Mouse (Mus musculus) MEL (cell line): Measurements from ENCODE around the gene Rhot2. TPM values are rescaled to one million over a fixed set of nuclear protein-coding genes. Genes with fewer than 3 reads are reported as not detected.

Experiments
- DNase-seq: peaks from one replicate; pipeline ENCODE4 v3.0.0; 2011; ENCODE audit warnings: low read depth, low spot score
- H3K27ac ChIP-seq: 2 replicates; pipeline ENCODE4 v1.5.1; 2012; ENCODE audit warnings: low read depth, mild to moderate bottlenecking, control low read depth, low read length, moderate library complexity; ENCODE audit not compliant: control insufficient read depth
- H3K27me3 ChIP-seq, 2 experiments: fragments of 150-350 bp in 1 of 2; sonication (generic) in 1 of 2; 2 replicates each; pipeline ENCODE4 v1.6.1; 2012; ENCODE audit warnings: low read length in 2 of 2, mild to moderate bottlenecking in 2 of 2, improper control_type of control experiment in 1 of 2, moderate library complexity in 1 of 2; ENCODE audit not compliant: insufficient read depth in 2 of 2, control insufficient read depth in 1 of 2
- H3K36me3 ChIP-seq, 2 experiments: 2 replicates each; pipeline ENCODE4 v1.6.1; 2012 to 2014; ENCODE audit warnings: low read length in 2 of 2, improper control_type of control experiment in 1 of 2, inconsistent platforms in 1 of 2, mild to moderate bottlenecking in 1 of 2; ENCODE audit not compliant: insufficient read depth in 2 of 2, control insufficient read depth in 1 of 2
- H3K4me1 ChIP-seq, 2 experiments: fragments of 150-350 bp in 1 of 2; sonication (generic) in 1 of 2; 2 replicates each; pipeline ENCODE4 v1.6.1; 2012; ENCODE audit warnings: low read length in 2 of 2, improper control_type of control experiment in 1 of 2, mild to moderate bottlenecking in 1 of 2; ENCODE audit not compliant: insufficient read depth in 2 of 2, control insufficient read depth in 1 of 2
- H3K4me3 ChIP-seq, 2 experiments: fragments of 150-350 bp in 1 of 2; sonication (generic) in 1 of 2; 2 replicates each; pipeline ENCODE4 v1.5.1; 2012; ENCODE audit warnings: low read depth in 2 of 2, low read length in 2 of 2, mild to moderate bottlenecking in 2 of 2, moderate library complexity in 2 of 2, control low read depth in 1 of 2, improper control_type of control experiment in 1 of 2; ENCODE audit not compliant: control insufficient read depth in 1 of 2, insufficient read depth in 1 of 2
- H3K79me2 ChIP-seq: 2 replicates; pipeline ENCODE4 v1.6.1; 2012; ENCODE audit warnings: mild to moderate bottlenecking, low read length, moderate library complexity; ENCODE audit not compliant: control insufficient read depth, poor library complexity, insufficient read depth
- H3K9ac ChIP-seq: 2 replicates; pipeline ENCODE4 v1.6.1; 2012; ENCODE audit warnings: low read depth, mild to moderate bottlenecking, control low read depth, low read length, moderate library complexity; ENCODE audit not compliant: control insufficient read depth, poor library complexity, severe bottlenecking
- H3K9me3 ChIP-seq: fragments of 150-350 bp; sonication (generic); replicated peaks from 2 replicates; pipeline ENCODE4 v1.6.1; 2012; ENCODE audit warnings: mild to moderate bottlenecking, low read length, improper control_type of control experiment, moderate library complexity; ENCODE audit not compliant: insufficient read depth
- BHLHE40 ChIP-seq: IDR thresholded peaks from 2 replicates; pipeline ENCODE4 v1.6.1; 2012; ENCODE audit warnings: low read depth, mild to moderate bottlenecking, inconsistent platforms, low read length, improper control_type of control experiment, borderline replicate concordance
- CHD2 ChIP-seq: IDR thresholded peaks from 2 replicates; pipeline ENCODE4 v1.6.1; 2011; ENCODE audit warnings: low read length, improper control_type of control experiment
- EP300 ChIP-seq, 2 experiments: IDR thresholded peaks; 2 replicates each; pipeline ENCODE4 v1.6.1; 2011; ENCODE audit warnings: improper control_type of control experiment in 2 of 2, low read length in 2 of 2, low read depth in 1 of 2, mild to moderate bottlenecking in 1 of 2
- ETS1 ChIP-seq: IDR thresholded peaks from 2 replicates; pipeline ENCODE4 v1.6.1; 2012; ENCODE audit warnings: low read depth, mild to moderate bottlenecking, inconsistent platforms, low read length, improper control_type of control experiment, moderate library complexity
- GABPA ChIP-seq: IDR thresholded peaks from 2 replicates; pipeline ENCODE4 v1.6.1; 2012; ENCODE audit warnings: low read depth, mild to moderate bottlenecking, inconsistent platforms, low read length, improper control_type of control experiment, moderate library complexity
- JUND ChIP-seq: IDR thresholded peaks from 2 replicates; pipeline ENCODE4 v1.6.1; 2011; ENCODE audit warnings: low read depth, mild to moderate bottlenecking, improper control_type of control experiment, low read length
- MAX ChIP-seq: IDR thresholded peaks from 2 replicates; pipeline ENCODE4 v1.6.1; 2011; ENCODE audit warnings: low read length, improper control_type of control experiment
- POLR2A ChIP-seq, 2 experiments: IDR thresholded peaks; 2 replicates each; pipeline ENCODE4 v1.6.1; 2011 to 2012; ENCODE audit warnings: low read length in 2 of 2, mild to moderate bottlenecking in 2 of 2, control low read depth in 1 of 2, improper control_type of control experiment in 1 of 2, low read depth in 1 of 2, moderate library complexity in 1 of 2; ENCODE audit not compliant: control insufficient read depth in 1 of 2, insufficient read depth in 1 of 2, poor library complexity in 1 of 2
- POLR2AphosphoS5 ChIP-seq: IDR thresholded peaks from 2 replicates; pipeline ENCODE4 v1.6.1; 2012; ENCODE audit warnings: low read depth, borderline replicate concordance, mild to moderate bottlenecking, inconsistent platforms, low read length, moderate library complexity, mixed read lengths
- RAD21 ChIP-seq: IDR thresholded peaks from 2 replicates; pipeline ENCODE4 v1.6.1; 2011; ENCODE audit warnings: mild to moderate bottlenecking, low read depth, low read length, improper control_type of control experiment
- SIN3A ChIP-seq: IDR thresholded peaks from 2 replicates; pipeline ENCODE4 v1.6.1; 2012; ENCODE audit warnings: low read length, improper control_type of control experiment, inconsistent platforms
- SMC3 ChIP-seq: IDR thresholded peaks from 2 replicates; pipeline ENCODE4 v1.6.1; 2011; ENCODE audit warnings: low read depth, low read length, improper control_type of control experiment
- TAL1 ChIP-seq: IDR thresholded peaks from 2 replicates; pipeline ENCODE4 v1.6.1; 2012; ENCODE audit warnings: mild to moderate bottlenecking, inconsistent platforms, low read length, moderate library complexity, mixed read lengths
- TBP ChIP-seq: IDR thresholded peaks from 2 replicates; pipeline ENCODE4 v1.8.0; 2011; ENCODE audit warnings: low read depth, low read length, improper control_type of control experiment
- TCF12 ChIP-seq: IDR thresholded peaks from 2 replicates; pipeline ENCODE4 v1.6.1; 2014; ENCODE audit warnings: low read depth, mild to moderate bottlenecking, inconsistent platforms, low read length, improper control_type of control experiment, moderate library complexity
- UBTF ChIP-seq: IDR thresholded peaks from 2 replicates; pipeline ENCODE4 v1.6.1; 2012; ENCODE audit warnings: low read depth, mild to moderate bottlenecking, inconsistent platforms, low read length, improper control_type of control experiment, moderate library complexity, borderline replicate concordance; ENCODE audit not compliant: insufficient read depth
- USF1 ChIP-seq: IDR thresholded peaks from 2 replicates; pipeline ENCODE4 v1.6.1; 2014; ENCODE audit warnings: low read depth, mild to moderate bottlenecking, inconsistent platforms, low read length, improper control_type of control experiment, moderate library complexity
- polyA plus RNA-seq, 2 experiments: library from polyadenylated mRNA; stranded (reverse) in 1 of 2; unstranded in 1 of 2; fragments of >175 nt in 1 of 2; fragments of >200 nt in 1 of 2; gene quantifications; 2 replicates each; pipeline versions ENCODE4 v1.2.1 to v1.2.4; 2012; ENCODE audit warnings: low replicate concordance in 2 of 2, low read depth in 1 of 2; ENCODE audit not compliant: insufficient read length in 2 of 2, insufficient read depth in 1 of 2, missing spikeins in 1 of 2
- total RNA-seq: library from RNA; depleted of rRNA; stranded (reverse); fragments of 300-350 nt; gene quantifications from 2 replicates; pipeline ENCODE4 v1.2.3, GENCODE M21; 2012

Rhot2 gene
- total and polyA plus RNA-seq, 3 experiments, result 29.1 to 54.5 TPM; not detected in 1

GRCm38 (mm10) chr17:25869954-25870353 is 25.3 kb upstream of the Rhot2 start:
- H3K27me3 ChIP-seq, result no peaks in the 10 kb centered on the region
- DNase-seq, result no peak
- TF ChIP-seq SMC3, result no peak
- no peak for TF ChIP-seq POLR2A (IDR thresholded peaks at IDR 0.05; ENCODE audit: control insufficient read depth in 1 of 2, insufficient read depth in 1 of 2, low read depth in 1 of 2, low read length in 2 of 2, poor library complexity in 1 of 2)
- no peak for TF ChIP-seq BHLHE40
- TF ChIP-seq CHD2, result no peak
- TF ChIP-seq MAX, result no peak
- peak; percentile 76 for TF ChIP-seq TBP
- no peak for TF ChIP-seq EP300 (IDR thresholded peaks at IDR 0.05; ENCODE audit: low read depth in 1 of 2, low read length in 2 of 2)
- TF ChIP-seq, all 39 proteins: peak for 1

GRCm38 (mm10) chr17:25869498-25869897 is 24.8 kb upstream of the Rhot2 start:
- Histone ChIP-seq H3K27ac (no peak overlapping the region), H3K36me3 (peaks cover 0 to 3% of the 10 kb centered on the region in 2 experiments; a peak in 1 of 4 replicates), H3K9me3 (no peaks in the 10 kb centered on the region), H3K27me3 (no peaks in the 10 kb centered on the region), H3K9ac (no peak overlapping the region), H3K4me3 (no peak overlapping the region), H3K4me1 (peaks cover 2 to 9% of the 10 kb centered on the region in 2 experiments; a peak in 2 of 4 replicates), H3K79me2 (peaks cover 25% of the 10 kb centered on the region)
- no peak for DNase-seq
- no peak for TF ChIP-seq GABPA
- no peak for TF ChIP-seq POLR2A (IDR thresholded peaks at IDR 0.05; ENCODE audit: control insufficient read depth in 1 of 2, insufficient read depth in 1 of 2, low read depth in 1 of 2, low read length in 2 of 2, poor library complexity in 1 of 2)
- no peak for TF ChIP-seq SIN3A
- no peak for TF ChIP-seq POLR2AphosphoS5
- no peak for TF ChIP-seq ETS1
- no peak for TF ChIP-seq JUND
- no peak for TF ChIP-seq TCF12
- no peak for TF ChIP-seq USF1
- no peak for TF ChIP-seq RAD21
- TF ChIP-seq MAX, result no peak
- TF ChIP-seq SMC3, result no peak
- TF ChIP-seq TAL1, result no peak
- TF ChIP-seq UBTF, result no peak

More at GRCm38 (mm10) chr17:25869954-25870353, 25.3 kb upstream of the Rhot2 start:
- H3K9ac ChIP-seq, result no peak overlapping the region
- peaks cover 0 to 3% of the 10 kb centered on the region in 2 experiments; a peak in 1 of 4 replicates for H3K36me3 ChIP-seq
- H3K27ac ChIP-seq, result no peak overlapping the region
- no peak overlapping the region for H3K4me3 ChIP-seq
- H3K4me1 ChIP-seq, result peaks cover 2 to 9% of the 10 kb centered on the region in 2 experiments; a peak in 2 of 4 replicates
- H3K79me2 ChIP-seq, result peaks cover 25% of the 10 kb centered on the region
- no peaks in the 10 kb centered on the region for H3K9me3 ChIP-seq
